Mouse (Mus musculus): ENCODE measurements around the gene 4930407I10Rik. TPM values are rescaled to one million over a fixed set of nuclear protein-coding genes. Genes with fewer than 3 reads are reported as not detected.
A peak's percentile ranks its signal among the peaks of the same experiment; 100 is the strongest.

Gene 4930407I10Rik
- polyA plus RNA-seq (2012; rRNA removed): 0.01 TPM in 1 of 2 replicates, not detected in the other
- polyA plus RNA-seq (2014; fragmentation: Nextera tagmentation; extraction: Ambion mirVana): 0.06 TPM in 1 of 2 replicates, not detected in the other

DNA sequence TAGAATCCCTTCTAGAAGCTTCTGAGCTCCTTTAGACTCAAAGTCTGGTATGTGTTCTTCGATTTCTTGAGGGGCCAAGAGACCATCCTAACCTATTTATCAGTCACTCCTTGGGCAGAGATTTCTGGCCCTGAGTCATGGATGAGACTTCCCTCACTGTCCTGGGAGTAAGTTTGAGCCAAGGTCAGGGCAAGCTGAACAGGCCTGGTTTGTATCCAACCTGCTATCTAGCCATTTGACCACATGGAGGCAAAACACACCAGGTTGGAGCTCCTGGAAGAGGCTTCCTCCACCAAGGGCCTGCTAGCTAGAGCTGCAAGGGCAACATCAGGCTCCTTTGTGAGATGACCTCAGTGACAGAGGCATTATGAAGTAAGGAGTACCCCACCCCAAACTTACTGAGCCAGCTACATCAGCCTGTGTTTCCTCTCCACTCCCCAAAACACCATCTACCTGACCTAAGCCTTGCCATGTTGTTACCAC, at the start of gene 4930407I10Rik:
Gene 4930407I10Rik (plus strand): TSS at position 433 of the 483 bp plus-strand sequence.
- no peak for ATAC-seq (ENCODE audit: low FRiP score, low read depth)

DNA sequence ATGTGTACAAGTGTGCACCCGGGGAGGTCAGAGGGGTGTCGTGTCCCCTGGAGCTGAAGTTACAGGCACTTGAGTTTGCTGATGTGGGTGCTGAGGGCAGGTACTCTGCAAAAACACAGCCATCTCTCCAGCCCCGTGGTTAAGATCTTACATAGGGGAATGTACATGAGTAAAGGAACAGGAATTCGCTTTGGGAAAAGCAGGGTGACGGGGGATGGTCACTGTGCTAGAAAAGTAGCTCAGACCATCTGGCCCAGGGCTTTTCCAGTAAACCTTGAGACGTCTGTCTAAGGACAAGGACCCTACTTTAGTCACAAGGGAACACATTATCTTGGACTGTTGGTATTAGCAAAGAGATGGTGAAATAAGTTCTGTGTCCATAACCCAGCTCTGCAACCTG, 47.0 kb upstream of the 4930407I10Rik start:
- no peak overlapping the region for H3K27ac ChIP-seq (replicated peaks; ENCODE audit: low read depth, low read length)
- TF ChIP-seq POLR2A (IDR thresholded peaks at IDR 0.05; ENCODE audit: borderline replicate concordance, extremely low read depth, insufficient read depth, insufficient read length): no peak
- H3K36me3 ChIP-seq (ENCODE audit: control insufficient read depth, insufficient read depth, low read length): 0 out of 2 replicates have a peak, but pooled peaks cover 6% of the 10 kb centered on the region
- no peak overlapping the region for H3K9ac ChIP-seq (ENCODE audit: low read depth, low read length, severe bottlenecking)
- H3K9me3 ChIP-seq (ENCODE audit: control insufficient read depth, low read length): no peaks in the 10 kb centered on the region
- no peak overlapping the region for H3K4me3 ChIP-seq (replicated peaks; ENCODE audit: low read length)
- H3K4me1 ChIP-seq (ENCODE audit: control insufficient read depth, insufficient read depth, low read length): peaks cover 9% of the 10 kb centered on the region; the same call in 1 of the 2 replicates
- H3K27me3 ChIP-seq (ENCODE audit: control insufficient read depth, insufficient read depth, low read length): no peaks in the 10 kb centered on the region
- WGBS: 87% methylated on average over 6 of the region's 6 CpGs
- ATAC-seq (ENCODE audit: low FRiP score, low read depth) (no peak), DNase-seq (ENCODE audit: low spot score) (no peak)
- no peak overlapping the region for H3K4me2 ChIP-seq (replicated peaks; ENCODE audit: low read depth, low read length, severe bottlenecking)

More for the DNA sequence above, at the start of gene 4930407I10Rik:
- WGBS: 100% methylated on average over 1 of the region's 1 CpGs
- TF ChIP-seq POLR2A (IDR thresholded peaks at IDR 0.05; ENCODE audit: borderline replicate concordance, extremely low read depth, insufficient read depth, insufficient read length): no peak
- Histone ChIP-seq H3K4me2 (replicated peaks; ENCODE audit: low read depth, low read length, severe bottlenecking) (no peak within 1 kb of the TSS), H3K27me3 (ENCODE audit: control insufficient read depth, insufficient read depth, low read length) (no peaks in the 10 kb centered on the region), H3K4me3 (replicated peaks; ENCODE audit: low read length) (no peak within 1 kb of the TSS), H3K27ac (replicated peaks; ENCODE audit: low read depth, low read length) (no peak within 1 kb of the TSS), H3K9me3 (ENCODE audit: control insufficient read depth, low read length) (no peaks in the 10 kb centered on the region), H3K9ac (ENCODE audit: low read depth, low read length, severe bottlenecking) (no peak within 1 kb of the TSS), H3K36me3 (ENCODE audit: control insufficient read depth, insufficient read depth, low read length) (no peaks in the 10 kb centered on the region), H3K4me1 (ENCODE audit: control insufficient read depth, insufficient read depth, low read length) (peaks cover 3% of the 10 kb centered on the region; the same call in 1 of the 2 replicates)
- DNase-seq (ENCODE audit: low spot score): no peak

DNA sequence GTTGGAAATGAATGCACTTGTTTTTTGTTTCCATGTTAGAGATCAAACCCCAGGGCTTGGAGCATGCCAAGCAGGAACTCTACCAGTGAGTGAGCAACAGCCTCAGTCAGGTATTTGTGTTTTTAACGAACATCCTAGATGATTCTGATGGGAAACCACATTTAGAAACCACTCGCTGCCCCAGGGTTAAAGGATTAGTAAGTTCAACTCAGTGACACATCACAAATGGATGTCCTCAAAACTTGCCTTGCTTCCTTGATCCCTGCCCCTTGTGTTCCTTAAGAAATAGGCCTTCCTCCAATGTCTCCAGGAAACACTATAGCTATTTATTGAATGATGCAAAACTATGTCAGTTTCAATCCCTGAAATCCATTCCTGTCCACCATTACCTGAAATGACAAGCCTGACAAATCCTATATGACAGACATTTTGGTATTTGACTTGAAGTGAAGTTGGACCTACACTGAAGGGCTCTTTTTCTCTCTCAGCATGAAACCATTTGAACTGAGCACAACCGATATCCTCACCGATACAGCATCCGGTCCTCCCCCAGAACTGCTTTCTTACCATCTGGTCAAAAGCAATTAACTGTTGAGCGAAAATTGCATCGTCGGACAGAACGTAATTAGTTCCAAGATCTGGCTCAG, 44.1 kb upstream of the 4930407I10Rik start:
- peaks cover 17% of the 10 kb centered on the region for H3K36me3 ChIP-seq (ENCODE audit: control insufficient read depth, insufficient read depth, low read length)
- WGBS: 14% methylated on average over 9 of the region's 9 CpGs
- H3K27me3 ChIP-seq (ENCODE audit: control insufficient read depth, insufficient read depth, low read length): no peaks in the 10 kb centered on the region
- no peak for TF ChIP-seq POLR2A (IDR thresholded peaks at IDR 0.05; ENCODE audit: borderline replicate concordance, extremely low read depth, insufficient read depth, insufficient read length)
- no peak for DNase-seq (ENCODE audit: low spot score)
- H3K4me1 ChIP-seq (ENCODE audit: control insufficient read depth, insufficient read depth, low read length): peaks cover 10% of the 10 kb centered on the region; the same call in 1 of the 2 replicates
- no peaks in the 10 kb centered on the region for H3K9me3 ChIP-seq (ENCODE audit: control insufficient read depth, low read length)
- peak overlapping the region; percentile 80 for H3K4me2 ChIP-seq (replicated peaks; ENCODE audit: low read depth, low read length, severe bottlenecking)
- peak overlapping the region; percentile 72 for H3K9ac ChIP-seq (ENCODE audit: low read depth, low read length, severe bottlenecking)
- H3K27ac ChIP-seq (replicated peaks; ENCODE audit: low read depth, low read length): no peak overlapping the region
- H3K4me3 ChIP-seq (replicated peaks; ENCODE audit: low read length): peak overlapping the region; percentile 94
- ATAC-seq (ENCODE audit: low FRiP score, low read depth): no peak

DNA sequence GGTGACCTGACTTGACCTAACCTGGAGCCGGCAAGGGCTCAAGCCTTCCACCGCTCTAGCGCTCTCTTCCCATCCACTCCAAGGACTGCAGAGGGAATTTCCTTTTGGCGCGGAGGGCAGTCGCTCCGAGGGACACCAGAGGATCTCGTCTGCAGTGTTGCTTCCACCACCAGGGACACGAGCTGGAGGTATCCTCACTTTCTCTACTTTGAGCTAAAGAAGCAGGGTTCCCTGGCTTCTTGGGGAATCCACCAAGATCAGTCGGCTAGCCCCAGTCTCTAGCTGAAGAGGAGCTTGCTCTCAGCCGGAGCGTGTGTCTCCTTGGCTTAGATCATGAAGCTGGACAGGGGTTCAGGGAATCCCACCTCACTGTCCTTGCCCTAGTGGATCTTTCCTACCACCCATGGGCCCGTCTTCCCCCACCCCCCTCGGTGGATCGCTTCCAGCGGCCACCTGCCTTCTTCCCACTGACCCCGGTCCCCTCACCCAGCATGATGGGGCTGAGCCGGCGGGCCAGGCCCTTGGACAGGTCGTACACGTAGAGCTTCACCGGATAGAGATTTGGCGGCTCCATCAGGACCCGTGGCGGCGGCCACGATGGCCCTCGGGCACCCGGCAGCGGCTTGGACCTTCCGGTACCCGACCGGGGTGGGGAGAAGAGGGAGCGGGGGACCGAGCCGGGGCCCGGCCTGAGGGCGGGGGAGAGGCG, 43.4 kb upstream of the 4930407I10Rik start:
- Histone ChIP-seq H3K9me3 (ENCODE audit: control insufficient read depth, low read length) (no peaks in the 10 kb centered on the region), H3K27me3 (ENCODE audit: control insufficient read depth, insufficient read depth, low read length) (no peaks in the 10 kb centered on the region), H3K4me2 (replicated peaks; ENCODE audit: low read depth, low read length, severe bottlenecking) (peak overlapping the region; percentile 80), H3K4me1 (ENCODE audit: control insufficient read depth, insufficient read depth, low read length) (peaks cover 10% of the 10 kb centered on the region; the same call in 1 of the 2 replicates), H3K9ac (ENCODE audit: low read depth, low read length, severe bottlenecking) (peak overlapping the region; percentile 72), H3K36me3 (ENCODE audit: control insufficient read depth, insufficient read depth, low read length) (peaks cover 23% of the 10 kb centered on the region), H3K4me3 (replicated peaks; ENCODE audit: low read length) (peak overlapping the region; percentile 94), H3K27ac (replicated peaks; ENCODE audit: low read depth, low read length) (peak overlapping the region; percentile 52)
- DNase-seq (ENCODE audit: low spot score) (no peak), ATAC-seq (ENCODE audit: low FRiP score, low read depth) (no peak)
- TF ChIP-seq POLR2A (IDR thresholded peaks at IDR 0.05; ENCODE audit: borderline replicate concordance, extremely low read depth, insufficient read depth, insufficient read length): no peak
- WGBS: under 1% methylated on average over 31 of the region's 39 CpGs

DNA sequence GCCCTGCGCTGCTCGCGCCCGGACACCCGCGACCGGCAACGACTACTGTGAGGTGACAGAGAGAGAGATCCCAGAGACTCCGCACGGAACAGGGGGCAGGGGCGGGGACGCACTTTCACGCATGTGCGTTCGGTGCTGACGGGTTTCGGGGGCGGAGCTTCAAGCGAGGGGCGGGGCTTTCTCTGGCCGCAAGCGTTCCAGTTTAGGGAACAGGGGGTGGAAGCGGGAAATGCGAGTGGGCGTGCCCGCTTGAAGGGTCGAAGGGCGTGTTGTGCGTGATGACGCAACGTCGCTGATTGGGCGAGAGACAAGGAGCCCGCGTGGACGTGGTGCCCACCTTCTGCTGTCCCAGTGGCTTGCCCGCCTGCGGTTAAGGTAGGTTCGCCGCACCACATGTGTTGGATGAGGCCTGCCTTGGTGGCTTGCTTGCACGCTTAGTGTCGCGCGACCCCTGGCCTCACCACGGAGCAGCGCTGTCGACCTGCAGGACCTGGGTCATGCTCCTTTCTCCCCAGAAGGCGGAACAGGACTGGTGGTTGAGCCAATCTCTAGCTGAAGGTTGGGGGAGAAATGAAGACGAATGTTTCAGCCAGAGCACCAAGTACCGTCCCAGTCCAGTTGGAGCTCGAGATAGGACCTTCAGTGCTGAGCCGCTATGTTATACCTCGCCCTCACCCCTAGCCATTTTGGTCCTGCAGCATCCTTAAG, 42.7 kb upstream of the 4930407I10Rik start:
- 2% methylated on average over 52 of the region's 53 CpGs for WGBS
- Histone ChIP-seq H3K27ac (replicated peaks; ENCODE audit: low read depth, low read length) (peak overlapping the region; percentile 52), H3K9me3 (ENCODE audit: control insufficient read depth, low read length) (no peaks in the 10 kb centered on the region), H3K36me3 (ENCODE audit: control insufficient read depth, insufficient read depth, low read length) (peaks cover 23% of the 10 kb centered on the region), H3K4me2 (replicated peaks; ENCODE audit: low read depth, low read length, severe bottlenecking) (peak overlapping the region; percentile 80), H3K27me3 (ENCODE audit: control insufficient read depth, insufficient read depth, low read length) (no peaks in the 10 kb centered on the region), H3K4me1 (ENCODE audit: control insufficient read depth, insufficient read depth, low read length) (peaks cover 10% of the 10 kb centered on the region; the same call in 1 of the 2 replicates), H3K9ac (ENCODE audit: low read depth, low read length, severe bottlenecking) (peak overlapping the region; percentile 72), H3K4me3 (replicated peaks; ENCODE audit: low read length) (peak overlapping the region; percentile 94)
- ATAC-seq (ENCODE audit: low FRiP score, low read depth) (peak; percentile 98), DNase-seq (ENCODE audit: low spot score) (peak; percentile 98)
- peak; percentile 66; the same call in 1 of the 2 replicates for TF ChIP-seq POLR2A (IDR thresholded peaks at IDR 0.05; ENCODE audit: borderline replicate concordance, extremely low read depth, insufficient read depth, insufficient read length)

All from limb, embryonic 14.5 days (tissue).